Mouse (Mus musculus): ENCODE measurements around the gene Prrx1. TPM values are rescaled to one million over a fixed set of nuclear protein-coding genes. Genes with fewer than 3 reads are reported as not detected.

The Prrx1 gene
- polyA plus RNA-seq (2014; fragmentation: Nextera tagmentation; extraction: Ambion mirVana), result 126 and 145 TPM in 2 replicates

DNA sequence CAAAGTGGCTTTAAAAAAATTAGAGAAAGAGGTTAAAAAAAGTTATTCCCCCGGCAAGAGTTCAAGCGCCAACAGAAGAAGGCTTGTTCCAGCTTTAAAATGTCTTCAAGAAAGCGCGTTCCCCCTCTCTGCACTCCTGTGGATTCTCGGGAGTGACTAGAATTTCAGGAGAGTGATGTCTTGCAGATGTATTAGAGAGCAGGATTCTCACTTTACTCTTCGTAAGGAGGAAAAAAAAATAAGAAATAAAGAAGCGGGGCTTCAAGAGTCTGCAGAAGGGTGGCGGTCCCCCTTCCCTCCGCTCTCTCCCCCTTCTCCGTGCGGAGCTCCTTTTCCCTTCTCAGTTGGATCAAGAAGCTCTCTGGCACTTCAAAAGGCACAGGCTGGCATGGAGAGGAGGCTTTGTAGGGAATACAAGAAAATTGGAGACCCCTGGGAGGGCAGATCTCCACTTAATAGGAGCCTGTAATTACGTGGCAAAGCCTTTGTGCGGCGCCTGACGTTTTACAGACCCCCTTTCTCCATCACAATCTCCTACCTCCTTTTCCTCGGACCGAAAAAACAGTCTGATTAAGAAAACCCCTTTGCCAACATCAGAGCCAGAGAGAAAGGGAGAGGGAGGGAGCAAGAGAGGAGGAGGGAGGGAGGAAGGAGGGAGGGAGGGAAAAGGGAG, at the start of gene Prrx1:
TSS of gene Prrx1 (minus strand) at position 610 of the 673 bp plus-strand sequence.
- H3K4me2 ChIP-seq (ENCODE audit: low read depth, low read length), result peak within 1 kb of the TSS; percentile 64
- peak within 1 kb of the TSS; percentile 99 for H3K9ac ChIP-seq (replicated peaks; ENCODE audit: low read length)
- no peaks in the 10 kb centered on the region for H3K4me1 ChIP-seq (ENCODE audit: control insufficient read depth, insufficient read depth, low read length)
- H3K4me3 ChIP-seq (ENCODE audit: low read depth, low read length), result peak within 1 kb of the TSS; percentile 87
- no peaks in the 10 kb centered on the region for H3K9me3 ChIP-seq (replicated peaks; ENCODE audit: control insufficient read depth, low read length)
- H3K27ac ChIP-seq (replicated peaks; ENCODE audit: low read depth, low read length), result peak within 1 kb of the TSS; percentile 100
- ATAC-seq (replicated peaks; ENCODE audit: insufficient number of reproducible peaks, low FRiP score, low TSS enrichment, low read depth) (peak; percentile 47), DNase-seq (ENCODE audit: low spot score) (peak; percentile 89)
- no peaks in the 10 kb centered on the region for H3K36me3 ChIP-seq (replicated peaks; ENCODE audit: control insufficient read depth, insufficient read depth, low read depth, low read length)
- H3K27me3 ChIP-seq (ENCODE audit: control insufficient read depth, insufficient read depth, low read length), result peaks cover 2% of the 10 kb centered on the region; the same call in 1 of the 2 replicates
- WGBS, result 0% methylated on average over 17 of the region's 17 CpGs

DNA sequence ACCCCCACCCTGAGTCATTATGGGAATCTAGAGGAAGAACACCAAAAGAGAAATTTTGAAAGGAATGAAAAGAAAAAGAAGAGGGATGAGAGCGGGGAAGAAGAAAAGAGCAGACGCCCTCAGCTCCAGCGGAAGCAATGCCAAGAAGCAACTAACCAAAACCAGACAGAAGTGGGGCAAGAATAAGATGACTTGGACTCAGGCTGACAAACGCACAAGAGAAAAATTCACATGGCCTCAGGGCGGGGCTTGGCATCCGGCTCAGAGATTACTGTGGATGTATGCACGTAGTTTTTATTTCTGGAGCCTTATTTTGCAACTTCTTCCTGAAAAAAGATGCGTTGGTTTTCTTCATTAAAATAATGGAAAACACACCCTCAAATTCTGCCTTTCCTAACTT, 48.7 kb upstream of the Prrx1 start:
- 49% methylated on average over 8 of the region's 8 CpGs for WGBS
- ATAC-seq (replicated peaks; ENCODE audit: insufficient number of reproducible peaks, low FRiP score, low TSS enrichment, low read depth), result no peak
- H3K27me3 ChIP-seq (ENCODE audit: control insufficient read depth, insufficient read depth, low read length), result no peaks in the 10 kb centered on the region
- no peaks in the 10 kb centered on the region for H3K36me3 ChIP-seq (replicated peaks; ENCODE audit: control insufficient read depth, insufficient read depth, low read depth, low read length)
- H3K9me3 ChIP-seq (replicated peaks; ENCODE audit: control insufficient read depth, low read length), result no peaks in the 10 kb centered on the region
- H3K4me2 ChIP-seq (ENCODE audit: low read depth, low read length), result no peak overlapping the region
- DNase-seq (ENCODE audit: low spot score), result peak; percentile 76
- 0 out of 2 replicates have a peak, but pooled peaks cover 2% of the 10 kb centered on the region for H3K4me1 ChIP-seq (ENCODE audit: control insufficient read depth, insufficient read depth, low read length)
- no peak overlapping the region for H3K9ac ChIP-seq (replicated peaks; ENCODE audit: low read length)
- no peak overlapping the region for H3K27ac ChIP-seq (replicated peaks; ENCODE audit: low read depth, low read length)
- H3K4me3 ChIP-seq (ENCODE audit: low read depth, low read length), result no peak overlapping the region

DNA sequence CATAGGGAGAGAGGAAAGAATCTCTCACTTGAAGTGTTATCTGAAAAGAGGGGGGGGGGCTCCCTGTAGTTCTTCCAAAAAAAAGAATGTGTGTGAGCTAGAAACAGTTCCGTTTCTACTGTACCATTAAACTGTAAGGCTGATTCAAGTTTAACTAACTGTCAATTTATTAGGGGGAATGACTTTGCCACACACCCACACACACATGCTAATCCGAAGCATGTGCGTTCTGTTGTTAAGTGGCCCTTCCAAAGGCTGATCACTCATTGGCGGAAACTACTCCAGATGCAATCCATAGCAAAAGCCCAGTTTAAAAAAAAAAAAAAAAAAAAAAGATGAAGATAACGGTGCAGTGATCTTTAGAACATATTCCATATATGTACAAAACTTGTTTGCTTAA, 47.9 kb upstream of the Prrx1 start:
- H3K36me3 ChIP-seq (replicated peaks; ENCODE audit: control insufficient read depth, insufficient read depth, low read depth, low read length), result no peaks in the 10 kb centered on the region
- 0 out of 2 replicates have a peak, but pooled peaks cover 2% of the 10 kb centered on the region for H3K4me1 ChIP-seq (ENCODE audit: control insufficient read depth, insufficient read depth, low read length)
- 56% methylated on average over 5 of the region's 5 CpGs for WGBS
- ATAC-seq (replicated peaks; ENCODE audit: insufficient number of reproducible peaks, low FRiP score, low TSS enrichment, low read depth) (no peak), DNase-seq (ENCODE audit: low spot score) (peak; percentile 49)
- H3K27ac ChIP-seq (replicated peaks; ENCODE audit: low read depth, low read length), result no peak overlapping the region
- no peak overlapping the region for H3K9ac ChIP-seq (replicated peaks; ENCODE audit: low read length)
- no peaks in the 10 kb centered on the region for H3K9me3 ChIP-seq (replicated peaks; ENCODE audit: control insufficient read depth, low read length)
- H3K27me3 ChIP-seq (ENCODE audit: control insufficient read depth, insufficient read depth, low read length), result no peaks in the 10 kb centered on the region
- H3K4me2 ChIP-seq (ENCODE audit: low read depth, low read length), result no peak overlapping the region
- H3K4me3 ChIP-seq (ENCODE audit: low read depth, low read length), result no peak overlapping the region

DNA sequence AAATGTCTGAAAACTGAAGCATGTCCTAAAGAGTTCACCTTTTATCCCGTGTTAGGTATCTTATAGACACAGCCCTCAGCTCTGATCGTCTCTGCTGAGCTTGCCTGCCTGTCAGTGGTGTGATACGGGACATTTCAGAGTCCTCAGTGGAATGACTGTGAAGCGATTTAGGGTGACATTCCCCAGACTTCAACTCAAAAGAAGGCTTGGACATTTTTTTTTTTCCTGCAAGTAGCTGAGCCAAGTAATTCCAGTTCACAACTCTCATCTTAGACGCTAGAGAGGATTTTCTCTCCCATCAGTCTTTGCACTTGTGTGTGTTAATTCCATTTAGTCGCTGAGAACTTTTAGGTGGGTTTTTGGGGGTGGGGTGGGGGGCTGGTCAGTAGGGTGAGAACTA, 47.3 kb upstream of the Prrx1 start:
- H3K4me1 ChIP-seq (ENCODE audit: control insufficient read depth, insufficient read depth, low read length), result 0 out of 2 replicates have a peak, but pooled peaks cover 2% of the 10 kb centered on the region
- H3K4me2 ChIP-seq (ENCODE audit: low read depth, low read length), result no peak overlapping the region
- DNase-seq (ENCODE audit: low spot score), result no peak
- no peak overlapping the region for H3K9ac ChIP-seq (replicated peaks; ENCODE audit: low read length)
- H3K36me3 ChIP-seq (replicated peaks; ENCODE audit: control insufficient read depth, insufficient read depth, low read depth, low read length), result no peaks in the 10 kb centered on the region
- WGBS, result 48% methylated on average over 6 of the region's 6 CpGs
- no peaks in the 10 kb centered on the region for H3K9me3 ChIP-seq (replicated peaks; ENCODE audit: control insufficient read depth, low read length)
- H3K4me3 ChIP-seq (ENCODE audit: low read depth, low read length), result no peak overlapping the region
- no peak for ATAC-seq (replicated peaks; ENCODE audit: insufficient number of reproducible peaks, low FRiP score, low TSS enrichment, low read depth)
- H3K27me3 ChIP-seq (ENCODE audit: control insufficient read depth, insufficient read depth, low read length), result no peaks in the 10 kb centered on the region
- no peak overlapping the region for H3K27ac ChIP-seq (replicated peaks; ENCODE audit: low read depth, low read length)

DNA sequence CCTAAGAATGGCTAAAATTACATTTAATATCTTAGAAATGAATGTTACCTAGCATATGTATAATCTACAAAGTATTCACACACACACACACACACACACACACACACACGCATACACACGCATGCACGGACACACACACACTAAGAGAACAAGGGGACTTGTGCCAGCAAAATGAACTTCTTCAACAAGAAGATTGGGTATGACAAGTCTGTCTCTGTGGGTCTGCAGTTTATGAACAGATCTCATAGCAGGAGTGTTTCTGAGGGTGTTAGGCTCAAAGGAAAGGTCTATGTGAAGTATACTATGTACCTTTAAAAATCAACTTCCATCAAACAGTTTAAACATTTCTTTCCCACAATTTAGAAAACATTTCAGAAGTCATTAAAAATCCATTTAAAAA, 46.0 kb upstream of the Prrx1 start:
- ATAC-seq (replicated peaks; ENCODE audit: insufficient number of reproducible peaks, low FRiP score, low TSS enrichment, low read depth) (no peak), DNase-seq (ENCODE audit: low spot score) (no peak)
- Histone ChIP-seq H3K9me3 (replicated peaks; ENCODE audit: control insufficient read depth, low read length) (no peaks in the 10 kb centered on the region), H3K4me3 (ENCODE audit: low read depth, low read length) (no peak overlapping the region), H3K27me3 (ENCODE audit: control insufficient read depth, insufficient read depth, low read length) (no peaks in the 10 kb centered on the region), H3K36me3 (replicated peaks; ENCODE audit: control insufficient read depth, insufficient read depth, low read depth, low read length) (no peaks in the 10 kb centered on the region), H3K4me2 (ENCODE audit: low read depth, low read length) (no peak overlapping the region), H3K4me1 (ENCODE audit: control insufficient read depth, insufficient read depth, low read length) (peaks cover 2% of the 10 kb centered on the region; the same call in 1 of the 2 replicates), H3K27ac (replicated peaks; ENCODE audit: low read depth, low read length) (no peak overlapping the region), H3K9ac (replicated peaks; ENCODE audit: low read length) (no peak overlapping the region)
- WGBS, result 71% methylated on average over 3 of the region's 3 CpGs

DNA sequence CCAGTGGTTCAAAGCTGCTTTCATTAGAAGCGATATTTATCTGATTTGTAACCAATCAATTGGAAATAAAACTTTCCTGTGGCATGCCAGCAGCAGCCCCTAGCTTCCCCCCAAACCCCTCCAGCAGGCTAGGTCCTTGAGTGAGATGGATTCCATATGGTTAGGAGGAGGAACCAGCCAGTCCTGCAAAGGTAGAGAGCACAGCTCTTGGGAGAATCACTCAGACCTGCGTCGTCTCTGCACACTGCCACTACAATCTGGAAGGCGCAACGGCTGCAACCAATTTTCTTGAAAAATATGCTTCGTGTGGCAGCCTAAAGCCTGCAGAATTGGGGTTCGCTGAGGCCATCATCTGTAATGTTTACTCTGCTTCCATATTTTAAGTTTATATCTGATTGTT, 44.7 kb upstream of the Prrx1 start:
- Histone ChIP-seq H3K36me3 (replicated peaks; ENCODE audit: control insufficient read depth, insufficient read depth, low read depth, low read length) (no peaks in the 10 kb centered on the region), H3K9me3 (replicated peaks; ENCODE audit: control insufficient read depth, low read length) (no peaks in the 10 kb centered on the region), H3K4me2 (ENCODE audit: low read depth, low read length) (no peak overlapping the region), H3K4me1 (ENCODE audit: control insufficient read depth, insufficient read depth, low read length) (no peaks in the 10 kb centered on the region; the same call in 1 of the 2 replicates), H3K9ac (replicated peaks; ENCODE audit: low read length) (no peak overlapping the region), H3K27ac (replicated peaks; ENCODE audit: low read depth, low read length) (peak overlapping the region; percentile 57), H3K4me3 (ENCODE audit: low read depth, low read length) (peak overlapping the region; percentile 27), H3K27me3 (ENCODE audit: control insufficient read depth, insufficient read depth, low read length) (no peaks in the 10 kb centered on the region)
- ATAC-seq (replicated peaks; ENCODE audit: insufficient number of reproducible peaks, low FRiP score, low TSS enrichment, low read depth) (peak; percentile 79; the same call in 1 of the 2 replicates), DNase-seq (ENCODE audit: low spot score) (peak; percentile 85)
- 31% methylated on average over 7 of the region's 7 CpGs for WGBS

DNA sequence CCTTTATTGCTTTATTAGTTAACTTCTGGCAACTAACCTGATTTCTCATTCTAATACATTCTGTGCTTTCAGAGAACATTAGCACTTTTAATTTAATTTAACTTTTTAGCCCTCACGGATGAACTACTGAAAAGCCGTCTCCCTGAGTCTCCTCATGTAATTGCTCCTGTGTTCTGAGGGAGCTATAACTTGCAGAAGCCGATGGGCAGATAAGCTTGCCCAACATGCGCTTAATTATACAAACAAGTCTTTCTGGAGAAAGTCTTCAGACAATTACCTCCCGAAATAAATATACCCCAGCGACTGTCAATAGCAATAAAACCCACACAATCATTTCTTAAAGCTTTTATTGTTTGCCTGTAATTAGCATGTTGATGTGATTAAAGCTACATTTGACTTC, 44.2 kb upstream of the Prrx1 start:
- no peaks in the 10 kb centered on the region for H3K36me3 ChIP-seq (replicated peaks; ENCODE audit: control insufficient read depth, insufficient read depth, low read depth, low read length)
- no peaks in the 10 kb centered on the region for H3K27me3 ChIP-seq (ENCODE audit: control insufficient read depth, insufficient read depth, low read length)
- H3K4me2 ChIP-seq (ENCODE audit: low read depth, low read length), result no peak overlapping the region
- H3K9ac ChIP-seq (replicated peaks; ENCODE audit: low read length), result no peak overlapping the region
- no peak overlapping the region for H3K27ac ChIP-seq (replicated peaks; ENCODE audit: low read depth, low read length)
- 40% methylated on average over 6 of the region's 6 CpGs for WGBS
- no peak overlapping the region; the same call in 1 of the 2 replicates for H3K4me3 ChIP-seq (ENCODE audit: low read depth, low read length)
- 0 out of 2 replicates have a peak, but pooled peaks have one; percentile 18 for ATAC-seq (replicated peaks; ENCODE audit: insufficient number of reproducible peaks, low FRiP score, low TSS enrichment, low read depth)
- no peaks in the 10 kb centered on the region; the same call in 1 of the 2 replicates for H3K4me1 ChIP-seq (ENCODE audit: control insufficient read depth, insufficient read depth, low read length)
- H3K9me3 ChIP-seq (replicated peaks; ENCODE audit: control insufficient read depth, low read length), result no peaks in the 10 kb centered on the region
- DNase-seq (ENCODE audit: low spot score), result no peak

DNA sequence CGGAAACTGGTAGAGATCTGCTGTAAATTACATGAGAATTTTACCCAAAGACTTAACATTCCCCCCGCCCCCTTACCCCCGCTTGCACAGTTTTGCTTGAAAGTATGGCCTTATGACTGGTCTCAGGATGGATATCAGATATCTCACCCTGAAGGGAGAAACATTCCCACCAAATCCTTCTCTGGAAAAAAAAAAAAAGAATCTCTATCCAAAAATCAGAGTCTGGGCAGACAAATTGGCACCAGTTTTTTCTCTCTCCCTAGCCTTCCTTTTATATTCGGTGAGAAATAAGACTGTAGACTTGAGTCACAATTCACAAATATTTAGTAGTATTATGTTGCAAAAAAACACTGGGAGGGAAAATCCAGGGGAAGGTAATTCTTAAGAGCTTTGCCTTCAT, 42.7 kb upstream of the Prrx1 start:
- H3K4me2 ChIP-seq (ENCODE audit: low read depth, low read length), result no peak overlapping the region
- H3K4me3 ChIP-seq (ENCODE audit: low read depth, low read length), result no peak overlapping the region
- no peaks in the 10 kb centered on the region; the same call in 1 of the 2 replicates for H3K4me1 ChIP-seq (ENCODE audit: control insufficient read depth, insufficient read depth, low read length)
- no peaks in the 10 kb centered on the region for H3K9me3 ChIP-seq (replicated peaks; ENCODE audit: control insufficient read depth, low read length)
- no peak for DNase-seq (ENCODE audit: low spot score)
- H3K27ac ChIP-seq (replicated peaks; ENCODE audit: low read depth, low read length), result 0 out of 2 replicates have a peak overlapping the region, but pooled peaks have one; percentile 13
- ATAC-seq (replicated peaks; ENCODE audit: insufficient number of reproducible peaks, low FRiP score, low TSS enrichment, low read depth), result no peak
- H3K9ac ChIP-seq (replicated peaks; ENCODE audit: low read length), result no peak overlapping the region
- H3K27me3 ChIP-seq (ENCODE audit: control insufficient read depth, insufficient read depth, low read length), result no peaks in the 10 kb centered on the region
- H3K36me3 ChIP-seq (replicated peaks; ENCODE audit: control insufficient read depth, insufficient read depth, low read depth, low read length), result no peaks in the 10 kb centered on the region
- 31% methylated on average over 4 of the region's 4 CpGs for WGBS
